Mouse (Mus musculus) frontal cortex, postnatal 14 days (tissue): ENCODE measurements around the gene Ss18l2.
A peak's percentile ranks its signal among the peaks of the same experiment; 100 is the strongest.

Source experiments
- DNase-seq, 2 experiments: peaks; one replicate each; pipeline ENCODE4 v3.0.0; 2022; ENCODE audit warnings: low spot score in 2 of 2

The Ss18l2 gene

DNA sequence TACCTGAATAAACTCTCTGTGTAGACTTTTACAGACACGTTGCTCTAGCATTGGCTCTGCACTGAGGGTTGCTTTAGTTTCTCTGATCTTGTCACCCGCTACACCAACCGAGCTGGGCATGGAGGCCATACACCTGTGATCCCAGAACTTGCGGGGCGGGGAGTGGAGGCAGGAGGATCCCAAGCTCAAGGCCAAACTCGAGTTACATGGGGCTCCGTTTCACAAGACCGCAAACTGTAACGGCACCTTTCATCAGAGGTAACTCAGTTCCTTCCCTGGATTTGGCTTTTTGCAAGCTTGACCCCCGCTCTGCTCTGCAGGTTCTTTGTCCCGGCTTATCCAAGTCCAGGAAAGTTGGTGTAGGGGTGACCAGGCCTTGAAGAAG is 5.9 kb upstream of the Ss18l2 start:
- DNase-seq = no peak

GRCm38 (mm10) chr9:121704646-121705625 is 5.2 kb upstream of the Ss18l2 start, which contains the start of gene Sec22c:
Gene Sec22c, minus strand, starts transcription at chr9:121705490.
- DNase-seq = peak; percentile 81 to 83

- DNase-seq = no peak
Measured at GRCm38 (mm10) chr9:121706029-121706675, 4.0 kb upstream of the Ss18l2 start.

GRCm38 (mm10) chr9:121707801-121708200 is 2.3 kb upstream of the Ss18l2 start:
- no peak for DNase-seq

DNA sequence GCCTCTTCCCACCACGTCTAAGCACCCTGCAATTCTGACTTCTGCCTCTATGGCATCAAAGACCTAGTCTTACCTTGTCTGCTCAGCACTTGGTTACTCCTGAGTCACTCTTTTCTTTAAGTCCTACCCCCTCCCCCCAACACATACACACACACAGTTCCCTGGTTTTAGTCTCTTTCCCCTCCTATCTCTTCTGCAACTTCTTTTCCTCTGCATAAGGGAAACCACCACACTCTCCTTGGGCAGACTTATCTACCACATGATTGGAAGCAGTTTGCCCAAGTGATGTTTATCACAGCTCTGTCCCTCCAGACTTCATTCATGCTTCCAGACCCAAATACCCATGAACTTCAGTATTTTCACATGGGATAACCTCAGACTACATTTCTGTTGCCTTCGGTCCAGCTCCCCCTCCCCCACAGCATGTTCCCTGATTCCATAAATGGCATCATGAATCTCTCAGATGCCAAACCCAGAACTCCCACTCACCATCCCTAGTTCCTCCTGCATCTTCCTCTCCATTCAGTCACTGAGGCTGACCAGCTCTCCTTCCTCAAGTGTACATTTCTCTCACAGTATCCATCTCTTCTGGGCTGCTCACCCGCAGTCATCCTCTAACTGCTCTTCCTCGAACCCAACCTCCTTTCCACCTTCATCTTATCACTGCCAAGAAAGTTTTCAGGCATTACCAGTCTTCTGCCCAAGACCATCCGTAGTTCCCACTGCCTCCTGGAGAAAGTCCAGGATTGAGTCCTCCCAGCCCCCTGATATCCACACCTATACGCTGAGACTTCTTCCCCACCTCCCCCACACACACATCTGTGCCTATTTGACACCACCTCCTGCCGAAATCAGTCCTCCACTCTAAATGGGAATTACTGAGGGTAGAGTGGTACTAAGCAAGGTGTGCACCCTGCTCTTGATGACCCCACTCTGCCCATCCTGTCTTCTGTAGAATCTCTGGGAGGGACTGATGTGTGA is 1.3 kb upstream of the Ss18l2 start:
- no peak for DNase-seq

GRCm38 (mm10) chr9:121710584-121710975 is 451 bp downstream of the Ss18l2 start:
- DNase-seq = no peak

DNA sequence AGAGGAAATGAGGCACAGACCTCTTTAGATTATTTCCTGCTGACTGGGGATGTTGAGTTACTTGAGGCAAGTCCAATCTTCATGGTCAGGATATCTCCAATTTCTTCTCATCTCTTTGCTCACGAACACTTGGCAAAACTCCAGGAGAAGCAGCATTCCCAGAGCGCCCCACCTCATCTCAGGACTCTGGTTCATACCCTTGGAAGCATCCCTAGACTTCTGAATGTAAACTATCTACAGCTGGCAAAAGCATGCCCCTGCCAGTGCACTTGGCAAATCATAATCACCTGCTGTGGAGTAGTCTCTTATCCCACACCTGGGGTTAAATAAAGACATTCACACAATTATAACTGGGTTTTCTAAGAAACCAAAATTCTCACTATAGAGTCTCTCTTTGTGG is 6.9 kb downstream of the Ss18l2 start:
- DNase-seq = no peak

DNA sequence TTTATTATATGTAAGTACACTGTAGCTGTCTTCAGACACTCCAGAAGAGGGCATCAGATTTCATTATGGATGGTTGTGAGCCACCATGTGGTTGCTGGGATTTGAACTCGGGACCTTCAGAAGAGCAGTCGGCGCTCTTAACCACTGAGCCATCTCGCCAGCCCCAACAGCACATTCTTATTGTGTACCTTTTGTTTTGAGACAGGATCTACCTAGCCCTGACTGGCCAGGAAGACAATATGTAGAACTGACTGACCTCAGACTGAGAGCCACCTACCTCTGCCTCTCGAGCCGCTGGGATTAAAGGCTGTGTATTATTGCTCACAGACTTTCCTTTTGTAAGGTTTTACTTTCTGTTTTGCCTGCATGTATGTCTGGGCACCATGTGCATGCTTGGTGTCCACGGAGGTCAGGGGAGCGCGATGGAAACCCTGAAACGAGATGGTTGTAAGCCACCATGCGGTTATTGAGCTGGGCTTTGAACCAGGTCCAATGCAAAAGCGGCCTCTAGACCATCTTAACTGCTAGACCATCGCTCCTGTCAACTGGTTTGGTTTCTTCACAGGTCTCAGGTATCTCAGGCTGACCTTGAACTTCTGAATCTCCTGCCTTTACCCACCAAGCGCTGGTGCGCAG is 8.1 kb downstream of the Ss18l2 start:
- DNase-seq = no peak

GRCm38 (mm10) chr9:121718792-121719318 is 8.7 kb downstream of the Ss18l2 start, which contains the start of gene Nktr:
Gene Nktr, plus strand, starts transcription at chr9:121719169.
- peak; percentile 97 to 98 for DNase-seq

- no peak for DNase-seq
Measured at GRCm38 (mm10) chr9:121719347-121720331, 9.5 kb downstream of the Ss18l2 start.

DNA sequence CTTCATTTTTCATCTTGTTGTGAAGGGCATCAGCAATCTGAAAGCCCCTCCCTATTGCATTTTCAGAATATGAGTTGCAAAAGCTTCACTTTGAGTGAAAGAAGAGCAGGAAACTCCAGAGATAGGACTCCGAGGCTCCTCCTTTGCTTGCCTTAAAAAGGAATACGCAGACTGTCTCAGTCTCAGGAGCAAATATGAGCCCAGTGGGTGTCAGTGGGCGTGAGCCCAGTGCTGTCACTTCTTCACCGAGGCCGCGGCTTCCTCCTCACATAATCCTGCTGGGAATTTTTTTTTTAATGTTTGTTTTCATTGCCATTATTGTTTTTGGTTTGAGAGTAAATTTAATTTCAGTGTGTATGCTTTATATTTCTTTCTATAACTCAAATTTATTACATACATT is 30.4 kb downstream of the Ss18l2 start:
- DNase-seq = no peak

DNA sequence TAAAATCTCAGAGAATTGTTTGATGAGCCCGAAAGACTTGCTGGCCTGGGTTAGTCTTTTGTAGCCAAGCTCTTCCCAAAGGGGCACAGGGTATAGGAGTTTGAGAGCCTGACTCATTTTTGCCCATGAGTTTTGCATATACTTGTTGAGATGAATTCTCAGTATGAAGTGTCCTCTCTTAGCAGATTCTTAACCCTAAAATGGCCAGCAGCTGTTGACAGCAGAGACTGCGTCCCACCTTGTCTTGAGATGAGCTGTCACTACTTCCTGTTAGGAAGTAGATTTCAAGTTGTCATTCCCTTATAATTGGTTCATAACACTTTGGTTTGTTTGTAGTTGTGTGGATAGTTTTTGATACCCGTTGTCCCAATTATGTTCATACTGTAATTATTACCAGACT is 31.0 kb downstream of the Ss18l2 start:
- DNase-seq = no peak

DNA sequence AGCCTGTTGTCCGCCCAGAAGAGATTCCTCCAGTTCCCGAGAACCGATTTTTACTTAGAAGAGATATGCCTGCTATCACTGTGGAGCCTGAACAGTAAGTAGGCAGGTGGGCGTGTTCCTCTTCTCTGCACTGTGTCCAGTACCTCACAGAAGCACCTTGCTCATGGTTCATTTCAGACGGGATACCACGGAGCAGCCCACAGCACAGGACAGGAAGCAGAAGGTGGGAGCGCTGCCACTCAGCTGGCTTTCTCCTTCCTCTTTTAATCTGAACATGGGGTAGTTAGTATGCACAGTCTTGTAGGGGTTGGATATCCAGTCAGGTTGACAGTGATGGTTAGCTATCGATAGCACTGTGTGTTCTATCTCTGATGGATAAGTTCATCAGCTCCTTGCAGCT is 33.9 kb downstream of the Ss18l2 start:
- no peak for DNase-seq

- DNase-seq = peak in 1 of 2 experiments; percentile 5
Measured at GRCm38 (mm10) chr9:121752774-121753173, 42.6 kb downstream of the Ss18l2 start.

DNA sequence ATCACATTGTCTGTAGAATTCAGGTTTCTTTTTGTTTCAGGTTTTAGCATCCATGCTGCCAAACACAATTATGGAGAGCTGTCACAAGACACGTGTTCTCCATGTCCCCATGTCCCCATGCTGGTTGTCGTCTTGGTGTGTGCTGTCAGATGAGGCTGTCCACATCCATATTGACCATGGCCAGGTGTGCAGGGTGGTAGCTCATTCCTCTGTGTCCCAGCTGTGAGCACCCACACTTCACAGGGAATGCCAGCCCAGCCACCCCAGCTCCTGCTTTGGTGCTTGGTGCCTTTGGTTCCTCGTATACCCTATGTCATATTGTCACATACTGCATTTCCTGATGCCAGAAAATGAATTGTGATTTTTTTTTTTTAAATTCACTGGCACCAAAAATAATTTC is 44.5 kb downstream of the Ss18l2 start:
- DNase-seq = no peak

GRCm38 (mm10) chr9:121756785-121757184 is 46.7 kb downstream of the Ss18l2 start:
- no peak for DNase-seq

GRCm38 (mm10) chr9:121757432-121757831 is 47.3 kb downstream of the Ss18l2 start:
- no peak for DNase-seq

- DNase-seq = no peak
Measured at GRCm38 (mm10) chr9:121757835-121758814, 48.0 kb downstream of the Ss18l2 start.
